ENCODE assay signal across 8 mouse cellular contexts in genomic region chr5:24973228-24973627, GRCm38 (mm10).
DNase-seq lines count a peak whose midpoint lies in the region; ATAC-seq and TF ChIP-seq lines count a peak whose summit lies in the region.
"Had no signal": no experiment of that assay in that cellular context is flagged by ENCODE, and none has a peak within 500 bp of the region (broad histone marks: within the 10 kb centered on the region; RNA-seq: fewer than 3 reads in every experiment).

No protein-coding gene starts in this region.

- 16% methylated on average over 13 of the region's 13 CpGs for WGBS in heart, postnatal 0 days
- 42% methylated on average over 13 of the region's 13 CpGs for WGBS in lung, embryonic 16.5 days
- 7% methylated on average over 13 of the region's 13 CpGs for WGBS in thymus, adult 2 months
- WGBS in midbrain, postnatal 0 days: 64% methylated on average over 13 of the region's 13 CpGs

- TF ChIP-seq CTCF in heart, postnatal 0 days (IDR thresholded peaks at IDR 0.05; ENCODE audit: low read depth): peak; percentile 20
- peak; percentile 54; the same call in 1 of the 2 replicates for TF ChIP-seq CTCF in thymus, adult 2 months (IDR thresholded peaks at IDR 0.05; ENCODE audit: borderline replicate concordance, control insufficient read depth, extremely low read depth, insufficient read depth, low read length, poor library complexity)
- TF ChIP-seq CTCF in midbrain, postnatal 0 days (IDR thresholded peaks at IDR 0.05): no peak

- ATAC-seq in heart, postnatal 0 days (ENCODE audit: insufficient read depth, low read depth): peak; percentile 79
- peak; percentile 54; the same call in 1 of the 2 replicates for ATAC-seq in lung, embryonic 16.5 days (ENCODE audit: low read depth)
- ATAC-seq in midbrain, postnatal 0 days (ENCODE audit: low FRiP score): no peak

- H3K9ac ChIP-seq in heart, postnatal 0 days (replicated peaks; ENCODE audit: low read depth, low read length): no peak overlapping the region
- no peak overlapping the region for H3K9ac ChIP-seq in lung, embryonic 16.5 days (ENCODE audit: low read length)
- no peak overlapping the region for H3K9ac ChIP-seq in midbrain, postnatal 0 days (replicated peaks; ENCODE audit: low read length, poor library complexity, severe bottlenecking)
- H3K9ac ChIP-seq: liver, embryonic 14.5 days had no signal

- no peaks in the 10 kb centered on the region for H3K36me3 ChIP-seq in heart, postnatal 0 days (replicated peaks; ENCODE audit: control insufficient read depth, insufficient read depth, low read length)
- no peaks in the 10 kb centered on the region for H3K36me3 ChIP-seq in lung, embryonic 16.5 days (ENCODE audit: control insufficient read depth, insufficient read depth, low read length)
- H3K36me3 ChIP-seq in thymus, adult 2 months (ENCODE audit: control insufficient read depth, insufficient read depth, low read length): no peaks in the 10 kb centered on the region
- no peaks in the 10 kb centered on the region for H3K36me3 ChIP-seq in midbrain, postnatal 0 days (ENCODE audit: insufficient read depth, low read length)

- DNase-seq in CD4-positive, CD25-positive, alpha-beta regulatory T cell, adult 2 months (ENCODE audit: low read depth, low spot score): peak; percentile 70
- DNase-seq in cerebellum, adult 11-12 months: peak; percentile 63
- peak; percentile 76 for DNase-seq in heart, postnatal 0 days (ENCODE audit: low spot score)
- peak; percentile 80 for DNase-seq in thymus, adult 2 months
- DNase-seq in midbrain, postnatal 0 days (ENCODE audit: low spot score): no peak
- DNase-seq in right cerebral cortex, postnatal 14 days: no peak

- no peak overlapping the region for H3K4me3 ChIP-seq in heart, postnatal 0 days (ENCODE audit: low read depth, low read length)
- H3K4me3 ChIP-seq in lung, embryonic 16.5 days (ENCODE audit: low read length): no peak overlapping the region
- H3K4me3 ChIP-seq in thymus, adult 2 months (ENCODE audit: control insufficient read depth, insufficient read depth, low read length): no peak overlapping the region
- H3K4me3 ChIP-seq in midbrain, postnatal 0 days (ENCODE audit: low read depth, low read length): no peak overlapping the region

- TF ChIP-seq EP300 in heart, postnatal 0 days (IDR thresholded peaks at IDR 0.05; ENCODE audit: low read depth): peak; percentile 77; the same call in 1 of the 2 replicates

- peaks cover 52% of the 10 kb centered on the region for H3K4me1 ChIP-seq in heart, postnatal 0 days (ENCODE audit: control insufficient read depth, insufficient read depth)
- no peaks in the 10 kb centered on the region for H3K4me1 ChIP-seq in lung, embryonic 16.5 days (replicated peaks; ENCODE audit: control insufficient read depth, insufficient read depth, low read length)
- peaks cover 51% of the 10 kb centered on the region for H3K4me1 ChIP-seq in thymus, adult 2 months (replicated peaks; ENCODE audit: control insufficient read depth, insufficient read depth, low read length)
- H3K4me1 ChIP-seq in midbrain, postnatal 0 days (ENCODE audit: insufficient read depth, low read length): no peaks in the 10 kb centered on the region

- no peaks in the 10 kb centered on the region for H3K27me3 ChIP-seq in heart, postnatal 0 days (ENCODE audit: control insufficient read depth, insufficient read depth, low read length)
- H3K27me3 ChIP-seq in lung, embryonic 16.5 days (ENCODE audit: control insufficient read depth, insufficient read depth, low read depth, low read length): no peaks in the 10 kb centered on the region
- H3K27me3 ChIP-seq in thymus, adult 2 months (ENCODE audit: control insufficient read depth, insufficient read depth, low read length): no peaks in the 10 kb centered on the region
- H3K27me3 ChIP-seq in midbrain, postnatal 0 days (ENCODE audit: insufficient read depth, low read length): no peaks in the 10 kb centered on the region

- TF ChIP-seq POLR2A in thymus, adult 2 months (IDR thresholded peaks at IDR 0.05; ENCODE audit: control insufficient read depth, extremely low read depth, insufficient read depth, low read length, poor library complexity): no peak

- H3K9me3 ChIP-seq in heart, postnatal 0 days (replicated peaks; ENCODE audit: control insufficient read depth, low read length): no peaks in the 10 kb centered on the region
- no peaks in the 10 kb centered on the region for H3K9me3 ChIP-seq in lung, embryonic 16.5 days (ENCODE audit: control insufficient read depth, low read length)
- no peaks in the 10 kb centered on the region for H3K9me3 ChIP-seq in midbrain, postnatal 0 days (ENCODE audit: low read length)

- peak overlapping the region; percentile 71 for H3K27ac ChIP-seq in heart, postnatal 0 days (ENCODE audit: low read depth)
- no peak overlapping the region for H3K27ac ChIP-seq in lung, embryonic 16.5 days (ENCODE audit: low read length)
- no peak overlapping the region for H3K27ac ChIP-seq in thymus, adult 2 months (ENCODE audit: control insufficient read depth, insufficient read depth, low read length)
- no peak overlapping the region for H3K27ac ChIP-seq in midbrain, postnatal 0 days (ENCODE audit: low read depth, low read length)
- H3K27ac ChIP-seq: liver, embryonic 14.5 days had no signal

- 0 out of 2 replicates have a peak overlapping the region, but pooled peaks have one; percentile 13 for H3K4me2 ChIP-seq in heart, postnatal 0 days (ENCODE audit: low read depth, low read length)
- H3K4me2 ChIP-seq in lung, embryonic 16.5 days (ENCODE audit: low read depth, low read length): no peak overlapping the region
- H3K4me2 ChIP-seq in midbrain, postnatal 0 days (ENCODE audit: low read depth, low read length, poor library complexity, severe bottlenecking): no peak overlapping the region

Comparison
In these comparisons a context has a peak if more than half of its experiments do, and no peak if none do; other contexts are left out.
1. DNase-seq: peak in CD4-positive, CD25-positive, alpha-beta regulatory T cell, adult 2 months (single experiment), cerebellum, adult 11-12 months (single experiment), heart, postnatal 0 days (single experiment) and thymus, adult 2 months (single experiment); none in midbrain, postnatal 0 days (single experiment) and right cerebral cortex, postnatal 14 days (single experiment).